8 mouse cellular contexts compared by ENCODE assay signal in the genomic region with DNA sequence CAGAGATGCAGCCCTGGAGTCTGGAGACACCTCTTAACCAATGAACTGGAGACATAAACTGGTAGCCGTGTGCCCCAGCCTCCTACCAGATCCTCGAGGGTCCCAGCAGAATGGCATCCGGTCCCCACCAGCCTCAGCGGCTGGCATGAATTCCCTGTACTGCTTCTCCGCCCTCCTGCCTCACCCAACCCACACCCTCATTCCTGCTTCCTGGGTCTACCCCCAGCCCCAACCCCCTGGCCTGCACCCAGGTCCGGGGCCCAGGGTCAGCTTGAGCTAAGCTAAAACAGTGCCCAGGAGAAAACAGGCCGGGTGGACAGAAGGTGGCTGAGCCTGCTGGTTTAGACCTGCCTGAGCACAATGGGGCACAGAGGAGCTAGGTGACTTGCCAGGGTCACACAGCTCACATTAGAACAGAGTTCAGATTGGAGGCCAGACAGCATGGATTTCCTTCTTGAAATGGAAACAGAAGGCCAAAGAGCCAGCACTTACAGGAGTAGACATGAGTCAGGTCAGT. TPM values are rescaled to one million over a fixed set of nuclear protein-coding genes. Genes with fewer than 3 reads are reported as not detected.
DNase-seq lines count a peak whose midpoint lies in the region; ATAC-seq and TF ChIP-seq lines count a peak whose summit lies in the region.

No protein-coding gene starts in this region.

- no peaks in the 10 kb centered on the region for H3K27me3 ChIP-seq in kidney, embryonic 16.5 days (ENCODE audit: insufficient read depth, low read length)
- no peaks in the 10 kb centered on the region for H3K27me3 ChIP-seq in embryonic facial prominence, embryonic 15.5 days
- no peaks in the 10 kb centered on the region for H3K27me3 ChIP-seq in intestine, postnatal 0 days (replicated peaks; ENCODE audit: control insufficient read depth, insufficient read depth, low read length)

- ATAC-seq in kidney, embryonic 16.5 days (ENCODE audit: low FRiP score, low TSS enrichment) = peak; percentile 6; the same call in 1 of the 2 replicates
- ATAC-seq in embryonic facial prominence, embryonic 15.5 days (ENCODE audit: insufficient number of reproducible peaks, low FRiP score, low TSS enrichment, low read depth) = no peak
- ATAC-seq in intestine, postnatal 0 days = no peak; the same call in 1 of the 2 replicates

- H3K4me1 ChIP-seq in kidney, embryonic 16.5 days (ENCODE audit: insufficient read depth, low read length) = peaks cover 81% of the 10 kb centered on the region
- H3K4me1 ChIP-seq in embryonic facial prominence, embryonic 15.5 days = peaks cover 67% of the 10 kb centered on the region
- H3K4me1 ChIP-seq in intestine, postnatal 0 days (replicated peaks; ENCODE audit: control insufficient read depth, insufficient read depth, low read length) = peaks cover 46% of the 10 kb centered on the region

- peak overlapping the region; percentile 56 for H3K9ac ChIP-seq in kidney, embryonic 16.5 days (replicated peaks; ENCODE audit: low read length)
- H3K9ac ChIP-seq in embryonic facial prominence, embryonic 15.5 days = no peak overlapping the region
- H3K9ac ChIP-seq in intestine, postnatal 0 days (ENCODE audit: low read depth, low read length) = peak overlapping the region; percentile 45; the same call in 1 of the 2 replicates

- H3K4me3 ChIP-seq in kidney, embryonic 16.5 days (ENCODE audit: low read length) = no peak overlapping the region
- H3K4me3 ChIP-seq in embryonic facial prominence, embryonic 15.5 days (replicated peaks) = no peak overlapping the region
- peak overlapping the region; percentile 12; the same call in 1 of the 2 replicates for H3K4me3 ChIP-seq in intestine, postnatal 0 days (ENCODE audit: low read depth, low read length)

- peak overlapping the region; percentile 87 for H3K27ac ChIP-seq in kidney, embryonic 16.5 days (ENCODE audit: low read length)
- peak overlapping the region; percentile 45 for H3K27ac ChIP-seq in embryonic facial prominence, embryonic 15.5 days (replicated peaks)
- peak overlapping the region; percentile 85 for H3K27ac ChIP-seq in intestine, postnatal 0 days (ENCODE audit: low read depth, low read length)

- peak overlapping the region; percentile 31 for H3K4me2 ChIP-seq in kidney, embryonic 16.5 days (replicated peaks; ENCODE audit: low read depth, low read length)
- H3K4me2 ChIP-seq in embryonic facial prominence, embryonic 15.5 days (replicated peaks) = no peak overlapping the region
- peak overlapping the region; percentile 50 for H3K4me2 ChIP-seq in intestine, postnatal 0 days (replicated peaks; ENCODE audit: low read depth)

- 0 out of 2 replicates have a peak, but pooled peaks cover 4% of the 10 kb centered on the region for H3K36me3 ChIP-seq in kidney, embryonic 16.5 days (ENCODE audit: insufficient read depth, low read length)
- H3K36me3 ChIP-seq in embryonic facial prominence, embryonic 15.5 days = 0 out of 2 replicates have a peak, but pooled peaks cover 4% of the 10 kb centered on the region
- H3K36me3 ChIP-seq in intestine, postnatal 0 days (ENCODE audit: control insufficient read depth, insufficient read depth) = peaks cover 13% of the 10 kb centered on the region; the same call in 1 of the 2 replicates

- no peaks in the 10 kb centered on the region for H3K9me3 ChIP-seq in kidney, embryonic 16.5 days (ENCODE audit: low read length)
- no peaks in the 10 kb centered on the region for H3K9me3 ChIP-seq in embryonic facial prominence, embryonic 15.5 days (replicated peaks)
- no peaks in the 10 kb centered on the region for H3K9me3 ChIP-seq in intestine, postnatal 0 days (ENCODE audit: control insufficient read depth)

- DNase-seq in kidney, postnatal 14 days = no peak
- DNase-seq in naive thymus-derived CD4-positive, alpha-beta T cell, adult 2 months (ENCODE audit: low read depth) = peak; percentile 53
- no peak for DNase-seq in embryo, embryonic 11 days
- DNase-seq in right cerebral cortex, postnatal 25 days = no peak
- no peak for DNase-seq in layer of hippocampus, postnatal 25 days (ENCODE audit: extremely low spot score in 1 of 2, low spot score in 1 of 2)

- TF ChIP-seq CTCF in intestine, postnatal 0 days (IDR thresholded peaks at IDR 0.05; ENCODE audit: low read depth) = no peak

- whole genome bisulfite sequencing in kidney, embryonic 16.5 days = 32% methylated on average over 7 of the region's 7 CpGs
- WGBS in embryonic facial prominence, embryonic 15.5 days = 41% methylated on average over 7 of the region's 7 CpGs
- WGBS in intestine, postnatal 0 days = 27% methylated on average over 7 of the region's 7 CpGs

RNA-seq across cellular contexts. Expression of gene Cotl1, which starts 8.2 kb away (rescaled TPM):
- polyA plus RNA-seq in kidney, embryonic 16.5 days (2015; fragmentation: Nextera tagmentation; extraction: Ambion mirVana) = 130 and 138 TPM in 2 replicates
- polyA plus RNA-seq in embryonic facial prominence, embryonic 15.5 days (2015; fragmentation: Nextera tagmentation; extraction: Ambion mirVana) = 76.6 and 105 TPM in 2 replicates
- polyA plus RNA-seq in intestine, postnatal 0 days (2015; fragmentation: Nextera tagmentation; extraction: Ambion mirVana) = 166 and 169 TPM in 2 replicates
- total RNA-seq in layer of hippocampus, postnatal 25 days (2021) = 100 to 1,000 TPM; 121 to 140 TPM

RNA-seq across cellular contexts. Expression of gene Klhl36, which starts 29.9 kb away (rescaled TPM):
- 20.4 and 22.4 TPM in 2 replicates for polyA plus RNA-seq in kidney, embryonic 16.5 days (2015; fragmentation: Nextera tagmentation; extraction: Ambion mirVana)
- 13.7 and 14.1 TPM in 2 replicates for polyA plus RNA-seq in embryonic facial prominence, embryonic 15.5 days (2015; fragmentation: Nextera tagmentation; extraction: Ambion mirVana)
- polyA plus RNA-seq in intestine, postnatal 0 days (2015; fragmentation: Nextera tagmentation; extraction: Ambion mirVana) = 7.3 and 7.4 TPM in 2 replicates
- total RNA-seq in layer of hippocampus, postnatal 25 days (2021) = 1 to 10 TPM; 8.0 to 8.5 TPM

RNA-seq across cellular contexts. Expression of gene Tldc1, which starts 53.9 kb away (rescaled TPM):
- polyA plus RNA-seq in kidney, embryonic 16.5 days (2015; fragmentation: Nextera tagmentation; extraction: Ambion mirVana) = 16.5 and 19.7 TPM in 2 replicates
- 12.6 and 13.4 TPM in 2 replicates for polyA plus RNA-seq in embryonic facial prominence, embryonic 15.5 days (2015; fragmentation: Nextera tagmentation; extraction: Ambion mirVana)
- polyA plus RNA-seq in intestine, postnatal 0 days (2015; fragmentation: Nextera tagmentation; extraction: Ambion mirVana) = 7.7 and 8.4 TPM in 2 replicates
- 10 to 100 TPM; 14.1 to 17.0 TPM for total RNA-seq in layer of hippocampus, postnatal 25 days (2021)
